Mouse (Mus musculus): ENCODE measurements around the gene Brca1. TPM values are rescaled to one million over a fixed set of nuclear protein-coding genes. Genes with fewer than 3 reads are reported as not detected.
"Not testable (repeated sequence)": the region's sequence is repeated elsewhere in the genome, so short reads cannot be mapped to it uniquely, and the experiment has no call there.

The Brca1 gene
- total RNA-seq, 2 experiments from 2014 or later, result 0.31 to 0.57 TPM

GRCm38 (mm10) chr11:101544132-101544531, 7.6 kb downstream of the Brca1 start:
- no peak for DNase-seq
- intact Hi-C loops (cut with DNase I), result no loop called here

DNA sequence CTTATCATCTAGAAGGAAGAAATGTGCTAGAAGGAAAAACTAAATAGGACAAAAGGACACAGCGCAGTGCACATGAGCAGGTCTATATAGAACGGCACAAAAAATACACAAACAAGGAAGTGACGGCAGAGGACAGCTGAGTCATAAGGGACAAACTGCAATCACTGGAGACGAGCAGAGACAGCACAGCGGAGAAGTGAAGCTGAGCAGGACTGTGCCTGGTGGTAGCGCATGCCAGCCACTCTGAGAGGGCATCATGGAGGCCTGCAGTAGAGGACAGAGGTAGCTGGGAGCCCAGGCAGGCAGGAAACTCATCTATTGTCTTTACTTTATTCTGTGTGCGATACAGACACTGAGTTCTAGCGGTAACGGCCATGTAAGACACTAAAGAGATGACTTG, 8.2 kb downstream of the Brca1 start:
- no peak for DNase-seq
- intact Hi-C loops (cut with DNase I), result no loop called here

GRCm38 (mm10) chr11:101526686-101527085, 25.1 kb downstream of the Brca1 start:
- DNase-seq, result no peak
- intact Hi-C loops (cut with DNase I), result no loop called here

DNA sequence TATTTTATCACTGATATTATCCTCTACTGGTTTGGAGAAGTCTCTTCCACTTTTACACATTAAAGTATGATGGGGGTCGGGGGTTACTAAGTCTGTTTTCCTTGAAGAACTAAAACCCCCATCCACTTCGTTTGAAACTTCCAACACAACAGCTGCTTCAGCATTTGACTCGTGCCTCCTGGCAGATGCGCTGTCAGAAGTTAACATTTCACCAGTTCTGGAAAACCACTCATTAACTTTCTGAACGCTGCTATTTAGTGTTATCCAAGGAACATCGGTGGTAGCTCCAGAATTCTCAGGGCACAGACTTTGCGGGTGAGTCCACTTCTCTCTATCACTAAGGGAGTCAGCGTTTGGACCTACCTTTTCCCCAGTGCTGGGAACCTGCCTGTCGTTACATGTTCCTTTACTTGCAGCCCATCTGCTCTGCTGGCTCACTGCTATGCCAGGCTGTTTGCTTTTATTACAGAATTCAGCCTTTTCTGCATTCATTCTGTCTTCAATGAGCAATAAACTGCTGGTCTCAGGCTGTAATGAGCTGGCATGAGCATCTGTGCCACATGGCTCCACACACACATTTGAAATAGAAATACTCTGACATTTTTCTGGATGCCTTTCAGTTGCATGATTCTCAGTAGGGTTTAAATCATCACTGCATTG, 25.7 kb downstream of the Brca1 start:
- intact Hi-C loops (cut with DNase I), result no loop called here
- DNase-seq, result no peak

DNA sequence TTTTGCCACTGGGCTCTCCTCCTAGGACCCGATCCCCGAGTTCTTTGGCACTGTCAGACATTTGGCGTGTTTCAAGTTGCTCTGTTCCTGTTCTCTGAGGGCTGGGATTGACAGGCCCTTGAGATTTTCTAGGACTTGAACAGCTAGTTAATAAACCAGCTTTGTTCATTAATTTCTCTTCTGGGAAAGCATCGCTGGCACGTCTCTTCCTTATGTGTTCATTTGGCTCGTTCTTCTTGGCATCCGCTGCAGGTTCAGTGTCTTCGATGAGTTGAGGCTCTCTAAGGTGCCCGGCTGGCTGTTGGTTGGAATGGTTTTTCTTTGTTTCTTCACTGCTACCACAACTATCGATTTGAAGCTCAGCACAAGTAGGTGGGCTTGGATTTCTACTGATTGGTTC, 26.7 kb downstream of the Brca1 start:
- no peak for DNase-seq
- intact Hi-C loops (cut with DNase I), result no loop called here

DNA sequence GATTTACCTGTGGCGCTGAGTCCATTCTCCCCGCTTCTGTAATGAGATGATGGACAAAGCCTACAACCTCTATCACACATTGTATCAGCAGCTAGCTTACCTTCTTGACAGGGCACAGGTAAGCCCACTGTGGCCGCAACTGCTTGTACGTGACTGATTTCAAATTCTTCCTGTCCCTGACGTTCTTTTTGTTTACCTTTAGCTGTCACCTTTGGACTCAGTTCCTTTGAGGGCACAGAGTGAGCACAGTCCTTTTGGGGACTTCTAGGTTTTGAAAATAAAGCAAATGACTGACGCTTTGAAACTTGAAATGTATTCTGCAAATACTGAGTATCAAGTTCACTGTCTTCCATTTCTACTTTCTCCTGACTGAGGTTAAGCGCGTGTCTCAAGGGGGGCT, 27.3 kb downstream of the Brca1 start:
- no peak for DNase-seq
- intact Hi-C loops (cut with DNase I), result no loop called here

GRCm38 (mm10) chr11:101519364-101519763, 32.4 kb downstream of the Brca1 start:
- no peak for DNase-seq
- intact Hi-C loops (cut with DNase I), result no loop called here

DNA sequence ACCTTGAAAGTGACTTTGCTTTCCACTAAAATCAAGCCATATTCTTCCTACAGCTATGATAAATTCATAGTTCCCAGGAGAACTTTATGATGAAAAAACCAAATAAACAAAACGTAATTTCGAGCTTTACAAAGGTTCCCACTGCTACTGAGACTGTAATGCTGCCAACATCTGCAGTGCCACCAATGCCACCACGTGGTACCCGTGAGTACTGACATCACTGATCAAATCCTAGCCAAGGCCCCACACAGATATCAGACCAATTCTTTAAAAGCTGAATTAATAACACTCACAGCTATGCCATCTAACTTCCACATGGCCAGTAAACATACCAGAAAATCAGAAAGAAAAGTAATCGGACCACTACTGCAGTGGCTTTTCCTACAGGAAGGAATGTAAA, 32.8 kb downstream of the Brca1 start:
- DNase-seq, result no peak
- intact Hi-C loops (cut with DNase I), result no loop called here

- no peak for DNase-seq
- intact Hi-C loops (cut with DNase I), result no loop called here
These were observed 44.7 kb downstream of the Brca1 start for GRCm38 (mm10) chr11:101507090-101507489.

DNA sequence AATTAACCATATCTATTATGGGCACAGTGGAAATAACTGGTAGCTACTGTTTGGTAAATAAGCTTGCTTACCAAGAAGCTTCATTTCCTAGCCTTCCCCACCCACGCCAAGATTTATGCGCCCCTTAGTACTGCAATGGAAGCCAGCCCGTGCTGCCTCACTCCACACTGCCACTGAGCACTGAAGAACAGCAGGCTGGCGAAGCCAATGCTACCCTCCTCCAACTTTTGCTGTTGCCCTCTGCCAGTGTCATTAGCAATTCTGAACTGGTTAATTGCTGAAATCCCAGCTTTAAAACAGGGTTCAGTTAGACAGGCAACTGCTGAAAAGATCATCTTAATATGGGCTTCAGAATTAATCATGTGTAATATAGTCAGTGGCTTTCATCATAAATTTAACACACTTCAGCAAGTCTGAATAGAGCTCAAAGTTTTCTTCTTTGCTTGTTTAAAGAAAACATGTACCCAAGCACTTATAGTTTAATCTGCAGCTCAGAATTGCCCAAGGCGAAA, 45.4 kb downstream of the Brca1 start:
- DNase-seq, result no peak
- intact Hi-C loops (cut with DNase I), result no loop called here

DNA sequence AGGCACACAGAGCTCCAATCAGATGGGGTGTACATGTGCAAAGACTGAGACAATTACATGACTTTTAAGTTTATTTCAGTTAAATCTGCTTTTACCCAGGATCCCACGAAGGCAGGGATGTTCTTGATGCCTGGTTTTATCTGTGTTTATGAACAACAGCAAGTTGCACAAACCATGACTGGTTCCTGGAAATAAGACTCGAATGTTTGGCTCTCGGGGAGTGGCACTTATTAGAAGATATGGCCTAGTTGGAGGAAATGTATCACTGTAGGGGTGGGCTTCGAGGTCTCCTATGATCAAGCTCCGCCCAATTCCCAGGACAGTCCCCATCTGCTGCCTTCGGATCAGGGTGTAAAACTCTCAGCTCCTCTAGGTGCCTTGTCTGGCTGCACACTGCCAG, 65.6 kb downstream of the Brca1 start:
- DNase-seq, result no peak
- intact Hi-C loops (cut with DNase I), result no loop called here

DNA sequence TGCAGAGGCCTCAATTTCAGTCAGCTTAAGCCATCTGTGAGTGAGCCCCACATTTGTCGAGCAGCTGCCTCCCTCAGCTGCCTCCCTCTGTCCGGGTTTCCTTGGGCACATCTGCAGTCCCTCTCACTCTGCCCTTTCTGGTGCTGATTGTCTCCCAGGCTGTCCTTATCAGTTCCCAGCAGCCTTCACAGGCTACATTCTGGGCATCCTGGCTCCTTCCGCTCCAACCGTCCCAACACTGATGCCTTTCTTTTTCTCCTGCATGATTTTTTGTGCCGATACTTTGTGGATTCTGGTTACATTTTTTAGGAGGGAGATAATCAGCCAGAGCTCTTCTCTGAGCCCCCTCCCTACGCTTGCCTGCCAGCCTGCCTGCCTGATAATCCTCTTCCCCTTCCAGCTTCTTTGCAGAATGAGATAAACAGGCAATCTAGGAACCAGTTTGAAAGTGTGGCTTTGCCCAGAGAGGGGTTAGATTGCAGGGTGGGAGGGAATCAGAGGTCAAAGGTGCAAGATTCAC, 66.2 kb downstream of the Brca1 start:
- intact Hi-C loops (cut with DNase I), result no loop called here
- DNase-seq, result no peak

DNA sequence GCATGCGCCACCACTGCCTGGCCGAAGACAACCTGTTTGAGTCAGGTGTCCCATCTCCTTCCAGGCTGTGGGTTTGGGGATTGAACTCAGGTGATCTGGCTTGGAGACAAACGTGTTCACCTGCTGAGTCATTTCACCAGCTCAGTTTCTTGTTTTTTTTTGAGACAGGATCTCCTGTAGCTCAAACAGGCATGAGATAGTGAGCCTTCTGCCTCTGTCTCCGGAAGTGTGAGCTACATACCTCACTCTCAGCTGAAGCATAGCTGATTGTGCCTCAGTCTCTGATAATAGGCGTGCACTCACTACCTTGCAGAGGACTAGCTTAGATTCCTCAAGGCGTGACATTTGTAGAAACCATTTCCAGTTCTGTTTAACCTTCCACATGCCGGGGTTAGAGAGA, 66.9 kb downstream of the Brca1 start:
- intact Hi-C loops (cut with DNase I), result no loop called here
- DNase-seq, result no peak

- intact Hi-C loops (cut with DNase I), result no loop called here
- no peak for DNase-seq
These were observed 67.5 kb downstream of the Brca1 start for GRCm38 (mm10) chr11:101484245-101484644.

DNA sequence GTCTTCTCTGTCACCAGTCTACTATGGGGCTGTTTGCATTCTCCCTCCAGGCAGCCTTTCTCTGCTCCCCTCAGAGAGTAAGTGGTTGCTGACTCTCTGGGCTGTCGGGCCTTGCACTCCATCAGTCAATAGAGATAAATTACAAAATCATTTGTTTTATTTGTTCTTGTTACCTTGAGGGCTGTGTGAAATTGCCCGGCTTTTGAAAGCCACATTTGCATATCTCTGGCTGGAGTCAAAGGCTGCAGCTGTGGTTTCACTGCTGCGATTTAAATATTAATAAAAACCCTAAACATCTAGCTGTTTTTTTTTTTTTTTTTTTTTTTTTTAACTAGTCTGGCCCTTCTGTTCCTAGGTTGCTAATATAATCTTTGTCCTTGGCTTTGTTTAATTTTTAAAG, 68.0 kb downstream of the Brca1 start:
- DNase-seq, result no peak
- intact Hi-C loops (cut with DNase I), result no loop called here

GRCm38 (mm10) chr11:101480912-101481311, 70.8 kb downstream of the Brca1 start:
- intact Hi-C loops (cut with DNase I), result no loop called here
- no peak for DNase-seq

DNA sequence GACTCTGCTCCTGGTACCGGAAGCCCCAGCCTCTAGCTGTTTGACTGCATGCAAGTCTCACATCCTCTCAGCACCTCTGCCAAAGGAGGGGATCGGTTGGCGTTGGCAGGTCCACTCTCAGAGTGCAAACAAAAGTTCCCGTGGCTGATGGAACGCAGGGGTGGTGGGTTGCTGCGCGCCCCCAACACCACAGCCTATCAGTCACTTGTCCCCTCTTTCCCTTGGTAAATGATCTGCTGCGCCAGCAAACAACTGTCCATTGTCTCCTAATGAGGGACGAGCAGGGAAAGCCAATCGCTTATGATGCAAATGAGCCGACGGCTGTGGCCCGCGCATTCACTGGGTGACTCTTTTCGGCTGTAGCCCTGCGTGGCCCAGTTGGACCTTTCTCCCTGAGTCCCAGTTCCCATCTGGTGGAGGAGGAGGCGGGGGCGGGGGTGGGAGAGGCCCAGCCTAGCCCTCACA, 72.6 kb downstream of the Brca1 start:
- DNase-seq, result no peak
- intact Hi-C loops (cut with DNase I), result no loop called here

DNA sequence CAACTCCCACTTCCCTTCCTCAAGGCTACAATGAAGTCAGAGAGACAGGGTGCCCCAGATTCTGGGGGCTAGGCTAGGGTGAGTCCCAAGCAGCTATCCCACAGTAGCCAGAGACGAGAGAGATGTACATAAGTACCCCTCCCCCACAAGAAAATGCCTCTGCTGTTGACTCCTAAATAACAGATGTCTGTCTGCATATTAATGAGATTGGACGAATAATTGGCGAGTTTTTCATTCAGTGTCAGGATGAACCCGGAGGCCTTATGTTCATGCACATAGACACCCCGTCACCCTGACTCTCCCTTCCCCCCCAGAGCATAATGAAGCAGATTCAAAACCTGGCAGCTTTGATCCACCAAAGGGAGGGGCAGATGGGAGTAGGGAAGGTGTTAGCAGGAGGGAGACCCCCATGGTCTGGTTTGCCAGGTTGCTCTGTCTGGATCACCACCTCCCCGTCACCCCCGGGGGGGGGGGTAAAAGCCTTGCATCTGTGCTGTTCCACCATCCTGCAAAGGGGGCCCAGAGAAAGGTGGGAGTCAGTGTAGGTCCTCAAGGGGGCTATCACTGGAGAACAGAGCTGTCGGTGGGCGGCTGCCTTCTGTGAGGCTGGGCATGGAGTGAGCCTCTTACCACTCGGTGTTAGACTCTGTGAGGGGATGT, 74.1 kb downstream of the Brca1 start:
- DNase-seq, result no peak
- intact Hi-C loops (cut with DNase I), result no loop called here

- intact Hi-C loops (cut with DNase I), result no loop called here
These were observed 74.6 kb downstream of the Brca1 start for GRCm38 (mm10) chr11:101477194-101477551.

GRCm38 (mm10) chr11:101476361-101476760, 75.4 kb downstream of the Brca1 start:
- intact Hi-C loops (cut with DNase I); DNase-seq: not testable (repeated sequence)

More at GRCm38 (mm10) chr11:101477194-101477551, 74.6 kb downstream of the Brca1 start:
- DNase-seq, result no peak

GRCm38 (mm10) chr11:101474298-101474697, 77.5 kb downstream of the Brca1 start:
- intact Hi-C loops (cut with DNase I), result loop anchor here (5.0 kb wide), 1 partner anchor 73 kb away; no protein-coding TSS in a partner anchor
- DNase-seq, result no peak

DNA sequence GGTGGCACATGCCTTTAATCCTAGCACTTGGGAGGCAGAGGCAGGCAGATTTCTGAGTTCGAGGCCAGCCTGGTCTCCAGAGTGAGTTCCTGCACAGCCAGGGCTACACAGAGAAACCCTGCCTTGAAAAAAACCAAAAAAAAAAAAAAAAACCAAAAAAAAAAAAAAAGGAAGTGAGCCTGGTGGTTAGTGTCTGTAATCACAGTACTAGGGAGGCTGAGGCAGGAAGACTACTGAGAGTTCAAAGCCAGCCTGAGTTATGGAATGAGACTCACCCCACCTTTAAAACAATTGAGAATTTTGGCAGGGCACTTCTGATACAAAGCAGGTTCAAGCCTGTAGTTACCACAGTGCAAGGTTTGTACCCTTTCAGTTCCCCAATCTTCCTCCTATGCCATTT, 78.1 kb downstream of the Brca1 start:
- intact Hi-C loops (cut with DNase I), result loop anchor here (5.0 kb wide), 1 partner anchor 74 kb away; no protein-coding TSS in a partner anchor
- DNase-seq, result not testable (repeated sequence)
